Mouse (Mus musculus) hindbrain, embryonic 13.5 days (tissue): Measurements from ENCODE around the gene Asb5. TPM values are rescaled to one million over a fixed set of nuclear protein-coding genes. Genes with fewer than 3 reads are reported as not detected.

ENCODE experiments used
- ATAC-seq: fragments of 200-750 bp; cut with Nextera tagmentation; 2 replicates; pipeline ENCODE4 v1.8.0; 2017; ENCODE audit warnings: moderate TSS enrichment; ENCODE audit not compliant: low FRiP score
- H3K27ac ChIP-seq: fragments of 300-500 bp; sonication (generic); 2 replicates; pipeline ENCODE4 v1.5.1; 2015; ENCODE audit warnings: inconsistent platforms, mild to moderate bottlenecking, moderate library complexity
- H3K27me3 ChIP-seq: fragments of 300-500 bp; sonication (generic); 2 replicates; pipeline ENCODE4 v1.6.1; 2015; ENCODE audit warnings: mild to moderate bottlenecking, inconsistent platforms
- H3K36me3 ChIP-seq: fragments of 300-500 bp; sonication (generic); 2 replicates; pipeline ENCODE4 v1.6.1; 2015; ENCODE audit warnings: mild to moderate bottlenecking, inconsistent platforms
- H3K4me1 ChIP-seq: fragments of 300-500 bp; sonication (generic); replicated peaks from 2 replicates; pipeline ENCODE4 v1.6.1; 2015; ENCODE audit warnings: inconsistent platforms
- H3K4me2 ChIP-seq: fragments of 300-500 bp; sonication (generic); 2 replicates; pipeline ENCODE4 v1.6.1; 2015; ENCODE audit warnings: inconsistent platforms, mild to moderate bottlenecking, moderate library complexity
- H3K4me3 ChIP-seq: fragments of 300-500 bp; sonication (generic); 2 replicates; pipeline ENCODE4 v1.5.1; 2015; ENCODE audit warnings: mild to moderate bottlenecking, inconsistent platforms
- H3K9ac ChIP-seq: fragments of 300-500 bp; sonication (generic); 2 replicates; pipeline ENCODE4 v1.6.1; 2015; ENCODE audit warnings: mild to moderate bottlenecking, inconsistent platforms
- H3K9me3 ChIP-seq: fragments of 300-500 bp; sonication (generic); 2 replicates; pipeline ENCODE4 v1.6.1; 2016; ENCODE audit warnings: inconsistent platforms
- WGBS: fragments of 180-500 bp; shearing (Covaris S2); methylation state at CpG from one replicate; pipeline ENCODE4 v1.1.7; 2015; 5-methylcytosine and 5-hydroxymethylcytosine counted together
- polyA plus RNA-seq: library from polyadenylated mRNA; unstranded; fragments of >200 nt; fragmentation: Nextera tagmentation; extraction: Ambion mirVana; gene quantifications from 2 replicates; pipeline ENCODE4 v1.2.1, GENCODE M21; 2015

Asb5 gene
- polyA plus RNA-seq = 6.7 and 7.9 TPM in 2 replicates

DNA sequence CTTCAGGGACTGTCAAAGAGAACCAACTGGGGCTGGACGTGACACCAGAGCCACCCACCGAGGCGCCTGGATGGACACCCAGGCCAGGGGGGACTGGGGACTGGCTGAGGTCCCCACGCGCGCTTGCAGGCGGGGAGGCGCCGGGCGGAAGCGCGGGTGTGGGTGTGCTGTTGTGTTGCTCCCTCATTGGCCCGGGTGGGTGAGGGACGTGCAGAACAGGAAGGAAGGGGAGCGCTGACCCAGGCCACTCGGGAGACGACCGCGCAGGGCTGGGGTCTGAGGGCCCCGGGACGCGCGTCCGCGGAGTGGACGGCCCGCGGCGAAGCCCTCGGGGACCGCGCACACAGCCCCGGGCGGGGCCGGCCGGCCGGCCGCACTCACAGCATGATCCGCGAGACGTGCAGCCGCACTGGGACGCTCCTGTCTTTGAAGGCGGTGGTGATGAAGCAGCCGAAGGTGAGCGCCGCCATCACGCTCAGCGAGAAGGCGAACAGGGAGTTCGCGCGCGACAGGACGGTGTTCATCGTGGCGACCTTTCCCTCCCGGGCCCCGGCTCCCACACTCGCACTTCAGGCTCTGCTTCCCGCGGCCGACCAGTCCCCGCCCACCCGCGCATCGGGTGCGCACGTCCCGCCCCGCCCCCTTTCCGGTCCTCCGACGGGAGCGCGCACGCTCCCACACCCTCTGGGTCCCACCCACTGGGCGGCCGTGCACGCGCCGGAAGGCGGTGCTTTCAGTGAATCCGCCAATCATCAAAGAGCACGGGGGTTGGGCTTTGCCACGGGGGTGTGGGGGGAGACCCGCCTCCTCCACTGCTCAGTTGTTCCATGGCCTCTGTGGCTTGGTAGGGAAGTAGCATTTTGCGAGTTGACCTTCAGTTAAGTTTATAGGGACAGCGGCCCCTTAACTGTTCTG, at the start of gene Asb5, which contains the start of gene Spcs3:
TSS of gene Asb5 (plus strand) at position 199 of the 915 bp plus-strand sequence.
TSS of gene Spcs3 (minus strand) at position 617 of the 915 bp plus-strand sequence.
- Histone ChIP-seq H3K4me2 (peak within 1 kb of the TSS; percentile 68), H3K4me1 (peaks cover 20% of the 10 kb centered on the region), H3K27me3 (no peaks in the 10 kb centered on the region), H3K27ac (peak within 1 kb of the TSS; percentile 92), H3K9ac (peak within 1 kb of the TSS; percentile 95), H3K4me3 (peak within 1 kb of the TSS; percentile 89), H3K9me3 (no peaks in the 10 kb centered on the region), H3K36me3 (peaks cover 4% of the 10 kb centered on the region; the same call in 1 of the 2 replicates)
- WGBS = under 1% methylated on average over 89 of the region's 89 CpGs
- ATAC-seq = peak; percentile 96

DNA sequence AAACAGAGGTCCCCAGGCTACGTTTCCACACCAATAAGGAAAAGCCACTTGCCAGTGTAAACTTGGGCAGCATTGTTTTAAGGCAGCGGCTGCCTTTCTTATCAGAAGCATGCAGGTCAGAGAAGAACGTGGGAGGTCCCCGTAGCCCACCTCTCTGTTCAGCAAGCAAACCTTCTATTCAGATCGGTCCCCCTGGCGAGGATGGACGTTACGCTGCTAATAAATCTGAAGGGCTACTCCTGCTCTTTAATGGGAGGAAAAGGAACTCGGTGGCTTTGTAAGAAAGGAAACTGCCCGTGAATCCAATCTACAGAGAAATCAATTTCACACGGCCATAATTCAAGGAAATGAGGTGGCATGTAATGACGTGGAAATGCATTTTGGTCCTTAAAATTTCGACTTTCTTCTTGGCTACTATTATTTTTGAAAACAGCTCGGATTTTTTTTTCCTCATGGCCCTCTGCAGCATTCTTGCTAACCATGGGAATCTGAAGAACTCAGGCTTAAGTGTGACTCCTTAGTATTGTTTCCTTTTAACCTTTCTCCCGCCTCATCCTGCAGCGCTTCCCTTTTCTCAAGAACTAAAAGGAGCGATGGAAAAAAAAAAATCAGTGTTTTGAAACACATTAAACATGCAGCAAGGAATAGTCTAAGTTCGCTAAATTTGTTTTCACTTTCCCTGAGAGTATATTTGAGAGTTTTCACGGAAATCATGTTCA, 42.7 kb upstream of the Asb5 start:
- no peak for ATAC-seq
- no peaks in the 10 kb centered on the region for H3K9me3 ChIP-seq
- 0 out of 2 replicates have a peak, but pooled peaks cover under 1% of the 10 kb centered on the region for H3K27me3 ChIP-seq
- WGBS = 30% methylated on average over 19 of the region's 19 CpGs
- no peaks in the 10 kb centered on the region for H3K36me3 ChIP-seq
- H3K9ac ChIP-seq = no peak overlapping the region
- H3K4me2 ChIP-seq = peak overlapping the region; percentile 29
- no peak overlapping the region for H3K27ac ChIP-seq
- H3K4me3 ChIP-seq = peak overlapping the region; percentile 1; the same call in 1 of the 2 replicates
- no peaks in the 10 kb centered on the region for H3K4me1 ChIP-seq

GRCm38 (mm10) chr8:54488437-54488836, 40.9 kb upstream of the Asb5 start:
- ATAC-seq = no peak
- H3K36me3 ChIP-seq = no peaks in the 10 kb centered on the region
- H3K4me3 ChIP-seq = no peak overlapping the region
- no peak overlapping the region for H3K27ac ChIP-seq
- no peaks in the 10 kb centered on the region for H3K4me1 ChIP-seq
- 0 out of 2 replicates have a peak, but pooled peaks cover 5% of the 10 kb centered on the region for H3K27me3 ChIP-seq
- H3K9me3 ChIP-seq = no peaks in the 10 kb centered on the region
- H3K4me2 ChIP-seq = no peak overlapping the region
- no peak overlapping the region for H3K9ac ChIP-seq
- WGBS = 76% methylated on average over 4 of the region's 4 CpGs

GRCm38 (mm10) chr8:54491057-54491690, 38.2 kb upstream of the Asb5 start:
- no peaks in the 10 kb centered on the region for H3K4me1 ChIP-seq
- H3K36me3 ChIP-seq = no peaks in the 10 kb centered on the region
- 28% methylated on average over 6 of the region's 6 CpGs for WGBS
- no peak overlapping the region for H3K27ac ChIP-seq
- no peak overlapping the region for H3K9ac ChIP-seq
- no peaks in the 10 kb centered on the region for H3K9me3 ChIP-seq
- no peak overlapping the region for H3K4me2 ChIP-seq
- 0 out of 2 replicates have a peak, but pooled peaks cover 5% of the 10 kb centered on the region for H3K27me3 ChIP-seq
- no peak overlapping the region for H3K4me3 ChIP-seq
- peak; percentile 60; the same call in 1 of the 2 replicates for ATAC-seq

GRCm38 (mm10) chr8:54491934-54492333, 37.4 kb upstream of the Asb5 start:
- no peaks in the 10 kb centered on the region for H3K36me3 ChIP-seq
- no peaks in the 10 kb centered on the region for H3K9me3 ChIP-seq
- 0 out of 2 replicates have a peak, but pooled peaks have one; percentile 9 for ATAC-seq
- H3K27me3 ChIP-seq = 0 out of 2 replicates have a peak, but pooled peaks cover 5% of the 10 kb centered on the region
- WGBS = 91% methylated on average over 4 of the region's 4 CpGs
- H3K4me1 ChIP-seq = no peaks in the 10 kb centered on the region
- no peak overlapping the region for H3K27ac ChIP-seq
- H3K4me2 ChIP-seq = no peak overlapping the region
- H3K9ac ChIP-seq = no peak overlapping the region
- no peak overlapping the region for H3K4me3 ChIP-seq

DNA sequence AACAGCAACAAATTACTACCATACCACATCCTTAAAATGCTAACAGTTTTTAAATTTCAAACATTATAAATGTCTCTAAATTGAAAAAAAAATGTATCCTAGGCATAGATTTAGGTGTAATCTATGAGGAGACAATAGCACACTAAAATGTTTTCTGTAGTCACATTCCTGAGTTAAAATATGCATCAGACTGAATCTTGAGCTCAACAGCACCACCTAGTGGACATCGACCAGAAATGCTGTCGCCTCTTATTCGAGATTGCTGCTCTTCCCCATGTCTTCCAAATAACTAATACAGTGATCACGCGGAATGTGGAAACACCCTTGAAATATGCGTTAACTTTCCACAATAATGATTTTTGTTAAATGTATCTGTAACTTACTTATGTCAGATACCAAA, 36.3 kb upstream of the Asb5 start:
- Histone ChIP-seq H3K4me1 (no peaks in the 10 kb centered on the region), H3K9ac (no peak overlapping the region), H3K27me3 (0 out of 2 replicates have a peak, but pooled peaks cover 5% of the 10 kb centered on the region), H3K9me3 (no peaks in the 10 kb centered on the region), H3K4me2 (no peak overlapping the region), H3K4me3 (no peak overlapping the region), H3K36me3 (no peaks in the 10 kb centered on the region), H3K27ac (no peak overlapping the region)
- 14% methylated on average over 6 of the region's 6 CpGs for WGBS
- ATAC-seq = 0 out of 2 replicates have a peak, but pooled peaks have one; percentile 22

DNA sequence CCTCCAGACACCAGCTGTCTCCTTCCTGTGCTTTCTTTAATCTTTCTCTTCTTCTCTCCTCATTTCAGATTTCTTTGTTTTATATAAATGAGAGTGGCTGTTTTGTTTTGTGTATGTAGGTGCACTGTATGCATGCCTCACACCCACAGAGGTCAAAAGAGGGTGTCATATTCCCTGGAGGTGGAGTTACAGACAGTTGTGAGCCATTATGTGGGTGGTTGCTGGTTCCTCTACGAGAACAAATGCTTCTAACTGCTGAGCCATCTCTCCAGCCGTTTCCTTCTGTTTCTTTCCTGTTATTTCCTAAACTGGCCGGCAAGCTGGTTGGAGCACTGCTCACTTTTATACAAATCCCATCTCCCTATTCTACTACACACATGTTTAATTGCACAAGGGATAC, 35.5 kb upstream of the Asb5 start:
- Histone ChIP-seq H3K4me1 (no peaks in the 10 kb centered on the region), H3K4me3 (no peak overlapping the region), H3K27me3 (0 out of 2 replicates have a peak, but pooled peaks cover 5% of the 10 kb centered on the region), H3K36me3 (no peaks in the 10 kb centered on the region), H3K27ac (no peak overlapping the region), H3K4me2 (no peak overlapping the region), H3K9ac (no peak overlapping the region), H3K9me3 (no peaks in the 10 kb centered on the region)
- WGBS = 48% methylated on average over 3 of the region's 3 CpGs
- no peak for ATAC-seq

DNA sequence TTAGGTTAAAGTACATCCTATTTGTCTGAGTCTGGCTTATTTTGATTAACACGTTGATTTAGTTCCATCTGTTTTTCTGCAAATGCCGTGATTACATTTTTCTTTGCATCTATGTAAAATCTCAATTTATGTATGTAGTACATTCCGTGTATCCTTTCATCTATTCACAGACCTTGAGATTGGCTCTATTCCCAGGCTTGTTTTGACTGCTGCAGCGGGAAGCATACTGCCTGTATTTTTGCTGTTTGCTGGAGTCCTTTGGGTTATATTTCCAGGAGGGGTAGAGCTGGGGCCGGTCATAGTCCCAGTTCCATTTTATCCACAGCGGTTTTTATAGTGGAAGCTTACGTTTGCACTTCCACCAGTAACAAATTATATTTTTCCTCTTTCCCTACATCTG, 26.3 kb upstream of the Asb5 start:
- ATAC-seq = no peak

DNA sequence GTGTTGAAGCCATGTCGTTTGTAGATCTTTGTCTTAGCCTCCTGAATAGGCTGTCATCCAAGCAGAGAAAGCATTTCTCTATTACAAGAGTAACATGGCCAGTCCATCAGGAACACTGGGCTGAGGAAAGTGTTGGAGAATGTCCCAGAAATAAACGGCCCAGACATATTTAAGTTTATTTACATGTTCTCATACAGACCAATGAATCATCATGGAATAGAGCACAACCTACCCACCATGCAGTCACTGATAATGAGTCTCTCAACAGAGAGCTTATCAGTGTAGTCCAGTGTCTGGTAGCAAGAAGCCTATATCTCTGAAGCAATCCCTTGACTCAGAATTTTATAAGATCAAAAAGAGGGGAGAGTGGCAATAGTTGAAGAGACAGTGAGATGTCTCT, 24.3 kb upstream of the Asb5 start:
- Histone ChIP-seq H3K4me2 (no peak overlapping the region), H3K9me3 (no peaks in the 10 kb centered on the region), H3K27ac (no peak overlapping the region), H3K27me3 (no peaks in the 10 kb centered on the region), H3K36me3 (no peaks in the 10 kb centered on the region), H3K4me1 (peaks cover 12% of the 10 kb centered on the region; the same call in 1 of the 2 replicates), H3K9ac (no peak overlapping the region), H3K4me3 (no peak overlapping the region)
- 85% methylated on average over 2 of the region's 2 CpGs for WGBS
- ATAC-seq = no peak

More for the DNA sequence above, 26.3 kb upstream of the Asb5 start:
- Histone ChIP-seq H3K9me3 (no peaks in the 10 kb centered on the region), H3K27ac (no peak overlapping the region), H3K9ac (no peak overlapping the region), H3K27me3 (no peaks in the 10 kb centered on the region), H3K36me3 (no peaks in the 10 kb centered on the region), H3K4me3 (no peak overlapping the region), H3K4me2 (no peak overlapping the region), H3K4me1 (0 out of 2 replicates have a peak, but pooled peaks cover 3% of the 10 kb centered on the region)
- WGBS = 79% methylated on average over 7 of the region's 7 CpGs

GRCm38 (mm10) chr8:54507428-54508095, 21.8 kb upstream of the Asb5 start:
- Histone ChIP-seq H3K27me3 (no peaks in the 10 kb centered on the region), H3K27ac (peak overlapping the region; percentile 23; the same call in 1 of the 2 replicates), H3K9me3 (no peaks in the 10 kb centered on the region), H3K4me2 (peak overlapping the region; percentile 25), H3K36me3 (no peaks in the 10 kb centered on the region), H3K4me3 (peak overlapping the region; percentile 0; the same call in 1 of the 2 replicates), H3K9ac (peak overlapping the region; percentile 49; the same call in 1 of the 2 replicates), H3K4me1 (peaks cover 12% of the 10 kb centered on the region; the same call in 1 of the 2 replicates)
- peak; percentile 78 for ATAC-seq
- 24% methylated on average over 6 of the region's 6 CpGs for WGBS

DNA sequence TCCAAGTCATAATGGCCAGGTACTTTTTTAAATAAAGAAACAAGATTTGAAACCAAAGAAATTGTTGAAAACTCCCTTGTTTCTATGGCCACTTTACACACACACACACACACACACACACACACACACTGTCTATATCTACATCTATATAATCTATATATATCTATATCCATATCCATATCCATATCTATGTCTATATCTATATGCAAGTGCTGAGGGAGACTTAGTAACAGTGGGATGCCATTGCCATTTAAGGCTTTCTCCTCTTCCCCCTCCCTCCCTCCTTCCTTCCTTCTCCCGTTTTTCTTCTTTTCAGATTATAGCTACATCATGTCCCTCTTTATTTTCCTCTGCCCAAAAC, 21.3 kb upstream of the Asb5 start:
- 15% methylated on average over 1 of the region's 1 CpGs for WGBS
- no peaks in the 10 kb centered on the region for H3K9me3 ChIP-seq
- H3K4me1 ChIP-seq = peaks cover 12% of the 10 kb centered on the region; the same call in 1 of the 2 replicates
- ATAC-seq = no peak; the same call in 1 of the 2 replicates
- no peak overlapping the region for H3K27ac ChIP-seq
- no peak overlapping the region for H3K4me3 ChIP-seq
- no peaks in the 10 kb centered on the region for H3K36me3 ChIP-seq
- no peak overlapping the region for H3K9ac ChIP-seq
- H3K4me2 ChIP-seq = peak overlapping the region; percentile 60; the same call in 1 of the 2 replicates
- H3K27me3 ChIP-seq = no peaks in the 10 kb centered on the region
